Mouse (Mus musculus): ENCODE data around the gene Teddm1b.

- no peak for TF ChIP-seq POLR2A (IDR thresholded peaks at IDR 0.05; ENCODE audit: insufficient read depth, low read length)
- TF ChIP-seq CTCF (IDR thresholded peaks at IDR 0.05; ENCODE audit: low read depth, low read length): no peak
Observed at GRCm38 (mm10) chr1:153886024-153886633, 12.0 kb downstream of the Teddm1b start.

All from ES-Bruce4 (cell line).